Mouse (Mus musculus) Patski (cell line): Measurements from ENCODE around the gene Mcm2. TPM values are rescaled to one million over a fixed set of nuclear protein-coding genes. Genes with fewer than 3 reads are reported as not detected.
A peak's percentile ranks its signal among the peaks of the same experiment; 100 is the strongest.

Experiments used
- ATAC-seq: fragments of 100-300 bp; one replicate; pipeline ENCODE4 v1.8.0; 2021
- CTCF ChIA-PET: fragments of 350-600 bp; sonication (Branson Sonifier 250); formaldehyde crosslinking; loops from one replicate; lab custom pipeline; 2022; ENCODE audit warnings: inconsistent platforms; lab: Charles Lee
- POLR2A ChIA-PET: fragments of 350-600 bp; sonication (Branson Sonifier 250); formaldehyde crosslinking; loops from one replicate; lab custom pipeline; 2022; ENCODE audit warnings: antibody characterized with exemption, inconsistent platforms; lab: Charles Lee
- DNase-seq: peaks from one replicate; pipeline ENCODE4 v3.0.0-alpha.2; 2011; ENCODE audit warnings: low read depth, low spot score
- H3K27me3 ChIP-seq: fragments of 371-371 bp; one replicate; pipeline ENCODE4 v1.5.1; 2021
- CTCF ChIP-seq: fragments of 100-300 bp; IDR thresholded peaks from one replicate; pipeline ENCODE4 v1.5.1; 2021
- in situ Hi-C: fragments of 300-500 bp; cut with MboI; formaldehyde crosslinking; loops from 3 replicates; pipeline ENCODE4 v1.11.1; 2018; ENCODE audit warnings: low pct_unique_long_range_greater_than_20kb, mixed read lengths
- polyA plus RNA-seq: library from polyadenylated mRNA; unstranded; gene quantifications from one replicate; pipeline ENCODE4 v1.2.3, GENCODE M21; 2021

Mcm2 gene
- polyA plus RNA-seq, 1 experiment from 2014 or later = 61.8 TPM

- CTCF ChIA-PET = no interaction called here
- in situ Hi-C loops = loop anchor here (5.0 kb wide), 2 partner anchors 34 to 64 kb away; no protein-coding TSS in a partner anchor
- H3K27me3 ChIP-seq = no peaks in the 10 kb centered on the region
- no peak for DNase-seq
- no peak for TF ChIP-seq CTCF
- POLR2A ChIA-PET = interaction anchor here (0.6 to 1.8 kb wide), 2 partner anchors 42 to 725 kb away, joined by 4 to 6 read pairs; no protein-coding TSS in a partner anchor
- ATAC-seq = no peak
Measured at GRCm38 (mm10) chr6:88937971-88938663, 39.5 kb upstream of the Mcm2 start.

GRCm38 (mm10) chr6:88937214-88937549 lies 38.6 kb upstream of the Mcm2 start:
- no peak for DNase-seq
- no peaks in the 10 kb centered on the region for H3K27me3 ChIP-seq
- ChIA-PET CTCF (interaction anchor here (2.5 kb wide), 1 partner anchor 11 kb away, joined by 11 read pairs; no protein-coding TSS in a partner anchor), POLR2A (no interaction called here)
- in situ Hi-C loops = loop anchor here (5.0 kb wide), 2 partner anchors 35 to 65 kb away; no protein-coding TSS in a partner anchor
- no peak for ATAC-seq
- TF ChIP-seq CTCF = no peak

DNA sequence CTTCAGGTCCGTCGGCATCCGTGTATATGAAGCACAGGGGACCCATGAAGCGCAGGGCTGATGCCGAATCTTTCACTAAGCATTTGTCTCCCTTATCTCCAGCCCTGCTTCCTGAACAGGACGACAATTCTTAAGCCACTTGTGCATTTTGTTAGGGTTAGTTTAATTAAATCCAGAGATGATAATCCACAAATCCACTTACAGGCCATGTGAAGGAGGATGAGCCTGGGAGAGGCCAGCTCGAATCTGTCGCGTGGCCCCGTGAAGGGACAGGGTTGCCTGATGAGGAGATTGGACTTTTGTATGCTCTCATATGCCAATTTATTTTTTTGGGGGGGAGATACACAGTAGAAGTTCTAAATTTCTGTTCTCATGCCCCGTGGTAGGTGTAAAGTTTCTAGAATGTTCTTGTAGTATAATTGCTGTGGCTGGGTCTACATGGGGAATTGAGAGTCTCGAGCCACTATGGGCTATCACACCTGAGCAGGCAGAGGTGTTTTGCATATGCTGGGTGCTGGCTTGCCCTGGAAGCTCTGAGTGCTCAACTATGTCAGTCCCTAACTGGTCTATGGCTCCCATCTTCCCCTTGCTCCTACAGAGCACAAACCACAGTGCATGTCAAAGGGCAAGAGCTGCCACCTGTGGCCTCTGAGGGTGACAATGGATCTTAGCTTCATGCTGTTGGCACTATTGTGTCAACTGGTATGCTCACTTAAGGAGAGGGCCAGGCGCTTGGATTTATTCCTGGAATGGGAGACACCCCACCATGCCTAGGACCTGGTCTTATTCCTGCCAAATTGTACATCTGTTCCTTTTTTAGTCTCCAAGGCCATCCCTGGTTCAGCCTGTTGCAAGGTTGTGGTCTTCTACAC lies 38.0 kb upstream of the Mcm2 start:
- ATAC-seq = no peak
- ChIA-PET POLR2A (interaction anchor here (0.6 to 1.4 kb wide), 3 partner anchors 10 to 221 kb away, joined by 3 to 5 read pairs (median 4); no protein-coding TSS in a partner anchor), CTCF (interaction anchor here (0.7 to 2.5 kb wide), 4 partner anchors 11 to 97 kb away, joined by 3 to 14 read pairs (median 8); no protein-coding TSS in a partner anchor)
- no peak for DNase-seq
- TF ChIP-seq CTCF = no peak
- in situ Hi-C loops = loop anchor here (5.0 kb wide), 2 partner anchors 36 to 66 kb away; no protein-coding TSS in a partner anchor
- H3K27me3 ChIP-seq = no peaks in the 10 kb centered on the region

GRCm38 (mm10) chr6:88935735-88936276 lies 37.2 kb upstream of the Mcm2 start:
- ChIA-PET CTCF (interaction anchor here (0.7 to 2.5 kb wide), 8 partner anchors 10 to 697 kb away, joined by 3 to 14 read pairs (median 6); no protein-coding TSS in a partner anchor), POLR2A (interaction anchor here (0.6 to 1.4 kb wide), 4 partner anchors 9 to 417 kb away, joined by 3 to 5 read pairs (median 4); no protein-coding TSS in a partner anchor)

GRCm38 (mm10) chr6:88934816-88935215 lies 36.2 kb upstream of the Mcm2 start:
- no peaks in the 10 kb centered on the region for H3K27me3 ChIP-seq
- ATAC-seq = peak; percentile 49
- POLR2A ChIA-PET = interaction anchor here (1.4 kb wide), 2 partner anchors 8 to 418 kb away, joined by 3 to 5 read pairs; no protein-coding TSS in a partner anchor
- in situ Hi-C loops = loop anchor here (5.0 kb wide), 7 partner anchors 37 to 692 kb away; no protein-coding TSS in a partner anchor
- no peak for TF ChIP-seq CTCF
- CTCF ChIA-PET = interaction anchor here (0.9 to 2.8 kb wide), 13 partner anchors 9 to 698 kb away, joined by 3 to 14 read pairs (median 4); no protein-coding TSS in a partner anchor
- DNase-seq = no peak

More at GRCm38 (mm10) chr6:88935735-88936276, 37.2 kb upstream of the Mcm2 start:
- in situ Hi-C loops = loop anchor here (5.0 kb wide), 2 partner anchors 36 to 66 kb away; no protein-coding TSS in a partner anchor
- DNase-seq (no peak), ATAC-seq (no peak)
- H3K27me3 ChIP-seq = no peaks in the 10 kb centered on the region
- TF ChIP-seq CTCF = no peak

GRCm38 (mm10) chr6:88934132-88934531 lies 35.6 kb upstream of the Mcm2 start:
- in situ Hi-C loops = loop anchor here (5.0 kb wide), 5 partner anchors 98 to 693 kb away; no protein-coding TSS in a partner anchor
- TF ChIP-seq CTCF = no peak
- H3K27me3 ChIP-seq = no peaks in the 10 kb centered on the region
- no peak for ATAC-seq
- no peak for DNase-seq
- ChIA-PET CTCF (interaction anchor here (0.5 to 2.8 kb wide), 9 partner anchors 16 to 698 kb away, joined by 3 to 9 read pairs (median 3); no protein-coding TSS in a partner anchor), POLR2A (interaction anchor here (0.7 kb wide), 1 partner anchor 24 kb away, joined by 3 read pairs; no protein-coding TSS in a partner anchor)

DNA sequence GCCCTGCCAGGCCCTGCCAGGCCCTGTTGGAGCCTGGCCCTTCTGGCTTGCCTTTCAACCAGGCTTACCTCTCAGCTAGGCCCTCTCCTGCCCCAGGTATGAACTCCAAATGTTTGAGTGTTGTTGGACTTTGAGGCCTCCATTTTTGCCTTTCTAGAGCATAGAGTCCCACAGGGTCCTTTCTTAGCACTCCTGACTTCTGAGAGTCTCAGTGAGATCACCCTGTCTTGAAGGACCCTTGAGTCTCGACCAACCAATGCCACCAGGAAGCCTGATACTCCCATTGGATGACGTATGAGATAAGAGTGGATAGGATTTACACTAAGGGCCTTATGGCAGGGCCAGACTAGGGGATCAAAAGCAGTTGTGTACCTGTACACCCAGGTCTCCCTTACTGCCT lies 32.9 kb upstream of the Mcm2 start:
- no peaks in the 10 kb centered on the region for H3K27me3 ChIP-seq
- DNase-seq (no peak), ATAC-seq (no peak)
- in situ Hi-C loops = loop anchor here (5.0 kb wide), 5 partner anchors 101 to 696 kb away; no protein-coding TSS in a partner anchor
- CTCF ChIA-PET = no interaction called here
- POLR2A ChIA-PET = no interaction called here
- TF ChIP-seq CTCF = no peak

GRCm38 (mm10) chr6:88930049-88930448 lies 31.5 kb upstream of the Mcm2 start:
- no peaks in the 10 kb centered on the region for H3K27me3 ChIP-seq
- ATAC-seq (no peak), DNase-seq (no peak)
- in situ Hi-C loops = loop anchor here (5.0 kb wide), 5 partner anchors 102 to 697 kb away; no protein-coding TSS in a partner anchor
- CTCF ChIA-PET = interaction anchor here (0.8 kb wide), 1 partner anchor 705 kb away, joined by 3 read pairs; no protein-coding TSS in a partner anchor
- POLR2A ChIA-PET = no interaction called here
- no peak for TF ChIP-seq CTCF

DNA sequence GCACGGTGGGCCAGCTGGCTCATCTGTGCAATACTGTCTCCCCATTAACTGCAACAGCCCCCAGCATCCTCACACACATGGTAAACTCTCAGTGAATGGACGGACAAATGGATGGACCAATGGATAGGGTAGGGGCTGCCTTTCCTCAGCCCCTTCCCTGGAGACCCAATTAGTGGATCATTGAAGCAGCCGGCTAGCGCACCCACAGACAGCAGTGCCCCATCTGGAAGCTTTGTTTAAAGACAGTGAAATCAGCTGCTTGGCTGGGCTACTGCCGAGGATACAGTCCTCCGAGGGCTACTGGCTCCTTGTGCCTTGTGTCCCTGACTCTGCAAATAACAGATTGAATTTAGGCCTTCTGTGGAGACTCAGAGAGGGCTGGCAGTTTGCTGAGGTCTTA lies 30.9 kb upstream of the Mcm2 start:
- no peaks in the 10 kb centered on the region for H3K27me3 ChIP-seq
- TF ChIP-seq CTCF = no peak
- no peak for DNase-seq
- ATAC-seq = no peak
- in situ Hi-C loops = no loop called here
- ChIA-PET CTCF (interaction anchor here (3.9 kb wide), 1 partner anchor 51 kb away, joined by 9 read pairs; no protein-coding TSS in a partner anchor), POLR2A (no interaction called here)
